Mouse (Mus musculus) heart, embryonic 10.5 days (tissue): ENCODE measurements at regions not wholly inside any gene's neighbourhood (a gene's known extent, or its start where the extent isn't known, plus 50 kb on each side); places are given as distances from the start of the nearest gene placed in this dataset.

ENCODE experiments used
- DNase-seq: peaks from one replicate; pipeline ENCODE4 v3.0.0-alpha.2; 2017; ENCODE audit warnings: low spot score
- H3K27ac ChIP-seq: fragments of 300-500 bp; sonication (generic); 2 replicates; pipeline ENCODE4 v1.5.1; 2016; ENCODE audit warnings: mild to moderate bottlenecking
- H3K27me3 ChIP-seq: fragments of 300-500 bp; sonication (generic); 2 replicates; pipeline ENCODE4 v1.6.1; 2016; ENCODE audit warnings: mild to moderate bottlenecking; ENCODE audit not compliant: poor library complexity, insufficient read depth, severe bottlenecking
- H3K36me3 ChIP-seq: fragments of 300-500 bp; sonication (generic); 2 replicates; pipeline ENCODE4 v1.6.1; 2016; ENCODE audit warnings: mild to moderate bottlenecking, moderate library complexity
- H3K4me1 ChIP-seq: fragments of 300-500 bp; sonication (generic); 2 replicates; pipeline ENCODE4 v1.6.1; 2016; ENCODE audit warnings: mild to moderate bottlenecking
- H3K4me3 ChIP-seq: fragments of 300-500 bp; sonication (generic); 2 replicates; pipeline ENCODE4 v1.5.1; 2016; ENCODE audit warnings: mild to moderate bottlenecking, moderate library complexity
- H3K9me3 ChIP-seq: fragments of 300-500 bp; sonication (generic); 2 replicates; pipeline ENCODE4 v1.6.1; 2016; ENCODE audit warnings: mild to moderate bottlenecking, moderate library complexity
- WGBS: fragments of 180-500 bp; shearing (Covaris S2); methylation state at CpG from one replicate; pipeline ENCODE4 v1.1.7; 2016; 5-methylcytosine and 5-hydroxymethylcytosine counted together

GRCm38 (mm10) chr19:6661508-6661871 lies 118.7 kb upstream of the Slc22a12 start:
- H3K4me3 ChIP-seq = no peak overlapping the region
- peaks cover 32% of the 10 kb centered on the region; the same call in 1 of the 2 replicates for H3K27me3 ChIP-seq
- peaks cover 12% of the 10 kb centered on the region for H3K4me1 ChIP-seq
- H3K9me3 ChIP-seq = no peaks in the 10 kb centered on the region
- DNase-seq = no peak
- 44% methylated on average over 2 of the region's 2 CpGs for WGBS
- H3K27ac ChIP-seq = no peak overlapping the region
- H3K36me3 ChIP-seq = no peaks in the 10 kb centered on the region

- DNase-seq = no peak
- Histone ChIP-seq H3K36me3 (no peaks in the 10 kb centered on the region), H3K4me1 (peaks cover 12% of the 10 kb centered on the region), H3K4me3 (no peak overlapping the region), H3K27ac (no peak overlapping the region), H3K9me3 (no peaks in the 10 kb centered on the region), H3K27me3 (peaks cover 32% of the 10 kb centered on the region; the same call in 1 of the 2 replicates)
- 28% methylated on average over 8 of the region's 8 CpGs for WGBS
Observed at GRCm38 (mm10) chr19:6660723-6661507, 118.1 kb upstream of the Slc22a12 start.

DNA sequence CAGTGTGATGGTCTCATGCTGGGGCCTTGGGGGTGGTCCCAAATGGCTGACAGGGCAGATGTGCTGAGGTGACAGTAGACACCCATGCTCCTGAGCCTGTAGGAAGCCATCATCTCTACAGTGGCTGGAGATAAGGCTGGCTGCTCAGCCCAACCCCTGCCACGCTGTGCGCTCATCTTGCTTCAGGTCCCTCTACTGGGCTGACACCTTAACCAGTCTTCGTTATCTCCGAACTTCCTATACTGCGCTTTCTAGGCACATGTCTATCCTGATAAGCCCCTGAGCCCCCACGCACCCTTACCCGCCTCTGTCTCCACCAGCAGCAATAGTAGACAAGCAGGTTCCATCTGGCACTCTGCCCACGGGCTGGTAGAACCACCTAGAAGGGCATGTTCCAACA lies 117.3 kb upstream of the Slc22a12 start:
- WGBS = 46% methylated on average over 8 of the region's 8 CpGs
- H3K9me3 ChIP-seq = no peaks in the 10 kb centered on the region
- no peak overlapping the region for H3K4me3 ChIP-seq
- H3K36me3 ChIP-seq = no peaks in the 10 kb centered on the region
- DNase-seq = no peak
- H3K27ac ChIP-seq = no peak overlapping the region
- peaks cover 12% of the 10 kb centered on the region for H3K4me1 ChIP-seq
- H3K27me3 ChIP-seq = peaks cover 30% of the 10 kb centered on the region; the same call in 1 of the 2 replicates

DNA sequence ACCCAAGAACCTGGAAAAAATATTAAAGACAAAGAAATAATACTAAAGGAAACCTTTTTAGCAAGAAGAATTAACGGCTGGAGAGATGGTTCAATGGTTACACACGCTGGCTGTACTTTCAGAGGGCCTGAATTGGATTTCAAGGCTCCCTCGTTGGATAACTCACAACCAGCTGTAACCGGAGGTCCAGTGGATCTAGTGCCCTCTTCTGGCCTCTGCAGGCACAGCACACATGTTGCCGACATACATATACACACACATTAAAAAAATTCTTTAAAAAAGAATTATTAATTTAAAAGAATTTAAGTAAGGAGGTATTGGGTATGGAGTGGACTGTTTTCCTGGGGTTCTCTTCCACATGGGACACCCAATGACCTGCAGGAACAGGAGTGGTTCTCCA lies 111.7 kb upstream of the Slc22a12 start:
- Histone ChIP-seq H3K27ac (no peak overlapping the region), H3K9me3 (no peaks in the 10 kb centered on the region), H3K36me3 (no peaks in the 10 kb centered on the region), H3K4me3 (no peak overlapping the region), H3K4me1 (no peaks in the 10 kb centered on the region), H3K27me3 (no peaks in the 10 kb centered on the region)
- WGBS = 82% methylated on average over 5 of the region's 5 CpGs
- no peak for DNase-seq

DNA sequence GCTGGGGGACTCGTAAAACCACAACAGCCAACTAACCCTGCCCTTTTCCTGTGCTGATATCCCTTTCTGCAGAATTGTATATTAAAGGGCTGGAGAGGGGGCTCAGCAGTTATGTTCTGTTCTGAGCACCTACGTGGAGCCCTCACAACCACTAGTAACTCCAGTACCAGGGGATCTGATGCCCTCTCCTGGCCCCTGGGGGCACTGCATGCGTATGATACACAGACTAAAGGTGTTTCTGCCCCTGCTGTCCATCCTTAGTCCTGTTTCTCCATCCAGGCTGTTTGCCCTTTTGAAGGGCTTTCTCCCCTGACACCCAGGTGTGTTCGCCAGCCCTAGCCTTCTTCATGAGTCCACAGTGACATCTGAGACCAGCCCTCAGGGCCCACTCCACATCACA lies 109.9 kb upstream of the Slc22a12 start:
- H3K27me3 ChIP-seq = no peaks in the 10 kb centered on the region
- no peak overlapping the region for H3K4me3 ChIP-seq
- DNase-seq = no peak
- H3K9me3 ChIP-seq = no peaks in the 10 kb centered on the region
- H3K36me3 ChIP-seq = no peaks in the 10 kb centered on the region
- WGBS = 66% methylated on average over 4 of the region's 4 CpGs
- no peaks in the 10 kb centered on the region for H3K4me1 ChIP-seq
- H3K27ac ChIP-seq = no peak overlapping the region

DNA sequence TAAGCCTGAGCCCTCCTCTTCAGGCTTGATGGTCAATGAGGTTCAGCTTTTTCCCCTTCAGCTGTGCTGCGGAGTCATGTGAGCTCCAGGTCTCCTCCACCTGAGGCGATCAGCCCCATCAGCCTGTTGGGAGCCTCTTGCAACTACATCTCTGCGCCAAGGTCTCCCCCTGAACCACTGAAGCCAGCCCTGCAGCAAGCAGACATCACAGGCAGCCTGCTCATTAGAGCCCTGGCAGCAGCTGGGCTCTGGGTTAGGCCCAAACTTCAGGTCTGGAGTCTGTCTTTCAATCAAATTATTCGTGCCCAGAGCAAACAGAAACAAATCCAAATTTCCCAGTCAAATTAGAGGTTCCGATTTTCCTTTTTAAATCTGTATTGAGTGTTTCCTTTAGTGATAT lies 108.4 kb upstream of the Slc22a12 start:
- WGBS = 63% methylated on average over 5 of the region's 5 CpGs
- Histone ChIP-seq H3K27me3 (no peaks in the 10 kb centered on the region), H3K27ac (no peak overlapping the region), H3K4me1 (no peaks in the 10 kb centered on the region), H3K9me3 (no peaks in the 10 kb centered on the region), H3K4me3 (no peak overlapping the region), H3K36me3 (no peaks in the 10 kb centered on the region)
- no peak for DNase-seq

DNA sequence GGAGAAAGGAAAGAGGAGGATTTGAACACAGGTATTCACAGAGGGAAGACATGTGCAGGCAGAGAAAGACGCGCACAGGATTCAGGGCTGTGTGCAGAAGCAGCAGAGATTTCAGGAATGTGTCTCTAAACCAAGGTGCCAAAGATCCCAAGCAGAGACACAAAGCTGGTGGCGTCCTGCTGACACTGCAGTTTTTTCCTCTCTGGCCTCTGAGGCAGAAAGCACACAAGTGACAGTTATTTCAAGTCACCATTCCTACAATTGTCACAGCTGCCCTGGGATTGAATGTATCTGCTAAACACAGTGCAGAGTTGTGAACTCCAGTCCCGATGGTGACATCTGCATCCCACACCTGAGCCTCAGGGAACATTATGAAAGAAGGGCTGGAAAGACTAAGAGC lies 107.1 kb upstream of the Slc22a12 start:
- H3K36me3 ChIP-seq = no peaks in the 10 kb centered on the region
- no peak for DNase-seq
- no peak overlapping the region for H3K4me3 ChIP-seq
- no peaks in the 10 kb centered on the region for H3K27me3 ChIP-seq
- no peak overlapping the region for H3K27ac ChIP-seq
- 62% methylated on average over 4 of the region's 4 CpGs for WGBS
- H3K4me1 ChIP-seq = no peaks in the 10 kb centered on the region
- H3K9me3 ChIP-seq = no peaks in the 10 kb centered on the region

GRCm38 (mm10) chr19:6647686-6648085 lies 104.9 kb upstream of the Slc22a12 start:
- H3K27ac ChIP-seq = no peak overlapping the region
- H3K4me1 ChIP-seq = no peaks in the 10 kb centered on the region
- H3K4me3 ChIP-seq = no peak overlapping the region
- no peaks in the 10 kb centered on the region for H3K9me3 ChIP-seq
- no peaks in the 10 kb centered on the region for H3K27me3 ChIP-seq
- 86% methylated on average over 4 of the region's 4 CpGs for WGBS
- no peaks in the 10 kb centered on the region for H3K36me3 ChIP-seq
- no peak for DNase-seq

DNA sequence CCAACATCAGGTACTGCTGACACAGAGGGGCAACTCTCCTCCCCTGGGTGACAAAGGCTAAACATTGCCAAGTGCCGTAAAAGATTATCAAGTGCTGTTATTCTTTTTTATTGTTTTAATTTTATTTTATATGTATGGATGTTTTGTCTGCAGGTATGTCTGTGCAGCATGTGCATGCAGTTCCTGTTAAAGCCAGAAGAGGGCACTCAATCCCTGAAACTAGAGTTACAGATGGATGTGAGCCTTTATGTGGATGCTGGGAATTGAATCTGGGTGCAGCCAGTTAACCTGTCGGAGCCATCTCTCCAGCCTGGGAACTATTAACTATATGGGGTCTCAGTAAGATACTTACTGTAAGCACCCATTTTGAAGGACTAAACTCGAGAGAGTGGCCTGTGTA lies 104.4 kb upstream of the Slc22a12 start:
- H3K27ac ChIP-seq = no peak overlapping the region
- no peaks in the 10 kb centered on the region for H3K27me3 ChIP-seq
- DNase-seq = no peak
- H3K4me3 ChIP-seq = no peak overlapping the region
- WGBS = 89% methylated on average over 3 of the region's 3 CpGs
- no peaks in the 10 kb centered on the region for H3K4me1 ChIP-seq
- no peaks in the 10 kb centered on the region for H3K9me3 ChIP-seq
- no peaks in the 10 kb centered on the region for H3K36me3 ChIP-seq

- H3K27me3 ChIP-seq = no peaks in the 10 kb centered on the region
- H3K36me3 ChIP-seq = no peaks in the 10 kb centered on the region
- no peaks in the 10 kb centered on the region for H3K9me3 ChIP-seq
- 87% methylated on average over 6 of the region's 6 CpGs for WGBS
- H3K27ac ChIP-seq = no peak overlapping the region
- no peaks in the 10 kb centered on the region for H3K4me1 ChIP-seq
- no peak overlapping the region for H3K4me3 ChIP-seq
- no peak for DNase-seq
Observed at GRCm38 (mm10) chr19:6645912-6646311, 103.1 kb upstream of the Slc22a12 start.

- H3K27ac ChIP-seq = no peak overlapping the region
- no peaks in the 10 kb centered on the region for H3K4me1 ChIP-seq
- H3K9me3 ChIP-seq = no peaks in the 10 kb centered on the region
- no peaks in the 10 kb centered on the region for H3K36me3 ChIP-seq
- WGBS = 74% methylated on average over 6 of the region's 6 CpGs
- no peak for DNase-seq
- no peaks in the 10 kb centered on the region for H3K27me3 ChIP-seq
- no peak overlapping the region for H3K4me3 ChIP-seq
Observed at GRCm38 (mm10) chr19:6644871-6645270, 102.0 kb upstream of the Slc22a12 start.

GRCm38 (mm10) chr19:6639681-6640080 lies 96.8 kb upstream of the Slc22a12 start:
- Histone ChIP-seq H3K36me3 (no peaks in the 10 kb centered on the region), H3K9me3 (no peaks in the 10 kb centered on the region), H3K4me1 (no peaks in the 10 kb centered on the region), H3K27me3 (no peaks in the 10 kb centered on the region), H3K27ac (no peak overlapping the region), H3K4me3 (no peak overlapping the region)
- DNase-seq = no peak
- 78% methylated on average over 7 of the region's 7 CpGs for WGBS

GRCm38 (mm10) chr19:6633400-6633799 lies 90.6 kb upstream of the Slc22a12 start:
- no peak for DNase-seq
- no peaks in the 10 kb centered on the region for H3K9me3 ChIP-seq
- H3K36me3 ChIP-seq = no peaks in the 10 kb centered on the region
- H3K4me1 ChIP-seq = peaks cover 6% of the 10 kb centered on the region; the same call in 1 of the 2 replicates
- no peak overlapping the region for H3K27ac ChIP-seq
- WGBS = 56% methylated on average over 10 of the region's 10 CpGs
- no peak overlapping the region for H3K4me3 ChIP-seq
- H3K27me3 ChIP-seq = no peaks in the 10 kb centered on the region

GRCm38 (mm10) chr19:6631817-6632216 lies 89.0 kb upstream of the Slc22a12 start:
- 78% methylated on average over 5 of the region's 5 CpGs for WGBS
- H3K9me3 ChIP-seq = no peaks in the 10 kb centered on the region
- no peak for DNase-seq
- H3K27ac ChIP-seq = no peak overlapping the region
- H3K27me3 ChIP-seq = no peaks in the 10 kb centered on the region
- no peak overlapping the region for H3K4me3 ChIP-seq
- no peaks in the 10 kb centered on the region for H3K36me3 ChIP-seq
- H3K4me1 ChIP-seq = peaks cover 6% of the 10 kb centered on the region; the same call in 1 of the 2 replicates
